Mouse (Mus musculus): ENCODE results near the gene Atp6v1fnb.

GRCm38 (mm10) chr6:29484716-29485559 is 13.7 kb downstream of the Atp6v1fnb start:
- peak; percentile 86 for TF ChIP-seq CTCF (IDR thresholded peaks at IDR 0.05; ENCODE audit: insufficient read depth, low read depth, low read length)
- no peak for TF ChIP-seq POLR2A (IDR thresholded peaks at IDR 0.05; ENCODE audit: insufficient read depth, low read depth, low read length)
